Mouse (Mus musculus) inflammation-experienced regulatory T-cells, adult 6 months (primary cell): Measurements from ENCODE around the gene Skap1. TPM values are rescaled to one million over a fixed set of nuclear protein-coding genes. Genes with fewer than 3 reads are reported as not detected.
A peak's percentile ranks its signal among the peaks of the same experiment; 100 is the strongest.

Experiments
- ATAC-seq: one replicate; pipeline ENCODE4 v1.8.0; 2017
- polyA plus RNA-seq, 3 experiments: library from polyadenylated mRNA; unstranded; fragments of 100-300 nt; shearing (Covaris generic); gene quantifications; one replicate each; pipeline ENCODE4 v1.2.1; 2017

Gene Skap1
- polyA plus RNA-seq, 3 experiments from 2014 or later = 537 to 839 (median 722) TPM

- ATAC-seq = no peak
Measured at GRCm38 (mm10) chr11:96465426-96466056, 1.1 kb downstream of the Skap1 start.

DNA sequence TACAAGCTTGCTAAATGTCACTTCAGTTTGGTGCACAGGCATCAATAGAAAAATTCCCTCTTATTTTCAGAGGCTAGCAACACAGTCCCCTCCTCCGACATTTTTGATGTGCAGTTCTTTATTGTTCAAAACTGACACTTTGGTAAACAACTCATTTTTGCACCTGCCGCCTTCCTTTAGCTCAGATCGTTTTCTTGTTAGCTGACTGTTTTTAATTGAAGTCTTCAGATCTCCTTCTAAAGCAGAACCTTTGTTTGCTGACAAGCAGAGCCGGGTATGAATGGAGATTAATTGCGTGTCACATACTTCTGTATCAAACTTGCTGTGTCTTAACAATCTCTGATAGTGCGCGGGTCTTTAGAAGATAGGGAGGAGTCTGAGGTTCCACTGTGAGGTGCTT is 2.0 kb downstream of the Skap1 start:
- ATAC-seq = no peak

DNA sequence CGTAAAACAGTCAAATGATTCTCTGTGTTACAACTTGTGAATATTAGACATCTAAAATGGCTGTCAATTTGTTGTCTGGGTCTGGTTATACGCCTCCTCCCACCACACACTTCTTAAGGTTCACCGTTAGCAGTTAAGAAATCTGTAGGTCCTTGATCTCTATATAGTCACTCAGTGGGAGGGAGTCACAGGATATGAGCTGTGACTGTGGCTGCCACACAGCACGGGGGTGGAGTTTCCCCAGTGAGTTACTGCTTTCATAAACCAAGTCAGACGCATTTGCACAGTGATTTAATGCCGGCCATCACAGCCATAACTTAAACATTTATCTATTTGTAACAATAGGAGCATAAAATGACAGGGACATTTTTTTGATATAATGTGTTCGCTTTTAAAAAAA is 2.6 kb downstream of the Skap1 start:
- ATAC-seq = peak; percentile 92

DNA sequence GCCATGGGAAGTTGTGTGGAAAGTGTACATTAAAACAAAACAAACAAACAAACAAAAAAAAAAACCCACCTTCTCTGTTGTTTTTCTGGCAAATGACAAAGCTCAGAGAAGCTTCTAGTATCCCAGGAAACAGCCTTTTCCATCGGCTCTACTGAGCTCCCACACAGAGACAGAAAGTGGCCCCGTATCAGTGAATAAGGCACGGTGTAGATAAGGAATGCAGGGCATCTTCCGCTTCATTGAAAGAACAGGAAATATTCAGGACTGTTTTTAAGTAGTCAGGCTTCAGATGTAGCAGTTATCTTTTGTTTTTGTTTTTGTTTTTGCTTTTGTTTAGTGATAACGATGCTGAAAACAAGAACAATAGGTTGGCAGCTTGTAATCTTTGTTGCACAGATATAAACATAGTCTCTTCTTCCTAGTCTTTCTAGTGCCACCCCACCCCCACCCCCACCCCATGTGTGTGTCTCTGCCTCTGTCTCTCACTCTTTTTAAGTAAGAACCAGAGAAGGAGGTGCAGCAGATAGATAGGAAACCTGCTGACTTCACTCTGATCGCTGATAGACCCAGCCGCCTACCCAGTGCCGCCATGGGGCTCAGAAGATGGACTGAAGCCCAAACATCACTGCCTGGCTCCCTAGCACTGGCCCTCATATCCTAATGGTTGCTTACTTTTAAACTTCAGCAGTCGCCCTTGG is 3.8 kb downstream of the Skap1 start:
- no peak for ATAC-seq

- ATAC-seq = no peak
Measured at GRCm38 (mm10) chr11:96482711-96483110, 18.3 kb downstream of the Skap1 start.

- ATAC-seq = no peak
Measured at GRCm38 (mm10) chr11:96483179-96483578, 18.8 kb downstream of the Skap1 start.

DNA sequence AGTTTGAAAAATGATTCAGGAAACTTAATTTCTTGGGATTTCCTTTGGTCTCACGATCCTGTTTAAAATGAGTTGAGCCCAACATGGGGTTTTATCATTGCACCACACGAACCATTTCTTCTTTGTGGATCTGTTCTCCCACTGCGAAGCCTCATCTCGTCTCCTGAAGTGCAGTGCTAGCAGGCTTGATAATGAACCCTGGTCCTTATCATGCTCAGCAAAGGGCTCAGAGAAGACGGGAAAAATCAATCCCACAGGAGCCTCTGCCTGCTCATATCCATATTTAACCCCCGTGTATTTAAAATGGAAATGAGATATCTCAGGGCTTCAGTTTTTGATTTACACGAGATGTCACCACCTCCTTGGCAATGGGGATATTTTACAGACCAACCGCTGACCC is 34.1 kb downstream of the Skap1 start:
- no peak for ATAC-seq

GRCm38 (mm10) chr11:96501042-96501441 is 36.6 kb downstream of the Skap1 start:
- no peak for ATAC-seq

- ATAC-seq = no peak
Measured at GRCm38 (mm10) chr11:96502948-96503347, 38.6 kb downstream of the Skap1 start.

GRCm38 (mm10) chr11:96504509-96505119 is 40.2 kb downstream of the Skap1 start:
- ATAC-seq = peak; percentile 86

GRCm38 (mm10) chr11:96505841-96506240 is 41.4 kb downstream of the Skap1 start:
- no peak for ATAC-seq

GRCm38 (mm10) chr11:96515164-96515563 is 50.8 kb downstream of the Skap1 start:
- ATAC-seq = no peak

DNA sequence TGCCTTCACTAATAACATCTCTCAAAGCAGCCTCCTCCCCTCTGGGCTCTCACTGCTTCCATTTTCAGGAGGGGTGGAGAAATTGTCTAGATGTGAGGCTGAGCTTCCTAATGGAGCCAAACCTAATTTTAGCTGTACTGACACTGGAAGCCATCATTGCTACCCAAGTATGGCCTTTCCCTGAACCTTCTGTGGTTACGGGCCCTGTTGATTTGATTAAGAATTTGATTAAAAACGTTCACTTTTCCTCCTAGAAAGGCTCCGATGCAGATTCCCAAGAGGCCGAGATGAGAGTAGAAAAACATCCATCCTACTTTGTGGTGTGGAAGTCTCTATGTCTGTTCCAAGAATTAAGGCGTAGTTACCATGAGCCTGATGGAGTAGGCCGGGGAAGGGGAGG is 60.1 kb downstream of the Skap1 start:
- no peak for ATAC-seq

DNA sequence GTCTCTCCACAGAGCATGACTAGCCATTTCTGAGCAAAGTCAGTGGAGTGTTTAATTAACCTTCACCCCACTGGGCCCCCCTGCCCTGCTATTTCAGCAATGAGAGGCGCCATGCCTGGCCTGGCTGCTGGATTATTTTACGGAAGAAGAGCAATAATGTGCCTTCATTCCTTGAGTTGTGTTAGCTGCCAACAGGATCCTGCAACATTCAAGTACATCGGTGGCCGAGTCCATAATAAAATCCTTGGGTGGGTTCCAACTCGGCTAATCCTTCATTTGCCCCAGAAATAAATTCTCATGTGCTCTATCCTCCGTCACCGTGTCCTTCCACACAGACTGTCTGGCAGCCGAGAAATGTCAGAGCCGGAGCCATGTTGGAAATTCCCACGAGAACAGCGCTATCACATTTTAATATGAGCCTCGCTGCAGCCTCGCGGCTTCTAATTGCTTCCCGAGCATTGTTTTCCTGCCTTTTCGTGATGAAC is 61.8 kb downstream of the Skap1 start:
- no peak for ATAC-seq

DNA sequence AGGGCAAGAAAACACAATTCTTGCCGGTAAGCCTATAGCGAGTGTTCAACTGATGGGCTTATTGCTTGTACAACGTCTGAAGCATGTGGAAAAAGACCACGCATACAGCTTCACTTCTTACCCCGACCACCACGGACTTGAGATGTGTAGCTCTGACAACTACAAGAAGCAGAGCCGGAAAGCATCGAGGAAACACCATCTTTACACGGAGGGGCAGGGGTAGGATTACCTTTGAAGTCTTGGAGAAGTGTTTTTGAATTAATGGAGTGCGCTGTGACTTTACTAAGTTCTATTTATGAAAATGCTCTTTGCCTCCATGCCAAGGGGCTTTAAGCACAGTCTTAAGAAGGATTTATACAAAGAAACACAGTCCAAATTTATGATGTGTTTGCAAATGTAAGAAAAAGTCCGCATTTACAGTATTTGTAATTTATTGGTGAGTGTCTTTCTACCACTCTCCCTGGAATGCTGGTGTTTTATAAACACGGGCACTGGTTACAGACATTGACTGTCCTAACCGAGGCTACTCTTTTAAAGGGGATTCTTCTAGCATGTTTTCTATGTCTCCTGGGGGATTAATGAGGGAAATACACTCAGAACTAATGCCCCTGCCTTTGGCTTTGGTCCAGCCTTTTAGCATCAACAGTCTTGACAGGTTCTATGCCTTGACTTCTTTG is 67.5 kb downstream of the Skap1 start:
- ATAC-seq = no peak

DNA sequence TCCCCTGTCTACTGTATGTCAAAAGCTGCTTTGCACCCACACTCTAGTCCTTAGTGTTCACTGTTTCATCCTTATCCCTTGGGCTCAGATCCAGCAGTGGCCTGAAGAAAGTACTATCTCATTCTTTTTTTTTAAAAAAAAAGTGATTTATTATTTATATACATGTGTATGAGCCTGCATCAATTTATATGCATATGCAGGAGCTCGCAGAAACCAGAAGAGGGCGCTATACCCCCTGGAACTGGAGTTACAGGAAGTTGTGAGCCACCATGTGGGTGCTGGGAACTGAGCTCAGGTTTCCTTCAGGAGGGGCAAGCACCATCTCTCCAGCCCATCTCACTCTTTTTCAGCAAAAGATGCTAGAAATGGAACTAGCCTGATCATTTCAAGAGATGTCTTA is 70.1 kb downstream of the Skap1 start:
- no peak for ATAC-seq

DNA sequence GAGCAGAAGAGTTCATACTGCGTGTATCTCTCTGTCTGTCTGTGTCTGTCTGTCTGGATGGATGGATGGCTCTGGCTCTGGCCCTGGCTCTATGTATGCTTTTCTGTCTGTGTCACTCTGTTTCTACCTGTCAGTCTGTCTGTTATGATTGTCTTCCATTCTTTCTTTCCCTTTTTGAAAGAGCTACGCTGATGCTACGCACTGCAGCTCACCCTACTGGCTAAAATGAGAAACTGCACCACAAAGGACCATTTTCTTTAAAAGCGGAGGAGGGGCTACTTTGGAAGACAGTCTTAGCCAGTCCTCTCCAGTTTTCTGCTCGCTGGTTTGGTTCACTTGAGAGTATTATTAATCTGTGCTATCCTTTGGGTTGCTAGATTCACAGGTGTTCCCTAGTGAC is 71.8 kb downstream of the Skap1 start:
- ATAC-seq = peak; percentile 82

- ATAC-seq = no peak
Measured at GRCm38 (mm10) chr11:96542003-96542402, 77.6 kb downstream of the Skap1 start.

GRCm38 (mm10) chr11:96542561-96542960 is 78.2 kb downstream of the Skap1 start:
- no peak for ATAC-seq

- no peak for ATAC-seq
Measured at GRCm38 (mm10) chr11:96546428-96546827, 82.0 kb downstream of the Skap1 start.

GRCm38 (mm10) chr11:96550960-96551703 is 86.7 kb downstream of the Skap1 start:
- ATAC-seq = no peak

- peak; percentile 25 for ATAC-seq
Measured at GRCm38 (mm10) chr11:96553091-96553490, 88.7 kb downstream of the Skap1 start.

DNA sequence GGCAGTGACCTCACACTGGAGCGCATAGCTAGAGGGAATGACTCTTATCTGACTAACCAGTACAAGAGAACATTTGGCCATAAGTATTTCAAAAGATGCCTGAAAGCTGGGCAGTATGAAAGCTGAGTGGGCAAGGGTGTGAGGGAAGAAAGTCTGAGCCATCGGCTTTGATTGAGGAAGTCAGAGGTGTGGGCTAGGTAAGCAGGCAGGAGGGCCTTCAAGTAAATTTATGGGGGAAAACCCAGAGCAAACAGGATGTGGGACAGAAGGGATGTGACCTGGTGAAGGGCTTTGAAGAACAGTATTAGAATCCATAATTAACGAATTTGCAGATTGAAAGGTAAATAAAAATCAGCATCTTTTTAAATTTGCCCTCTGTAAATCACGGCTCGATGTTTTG is 95.8 kb downstream of the Skap1 start:
- ATAC-seq = peak; percentile 72
